Mouse (Mus musculus) forebrain, embryonic 14.5 days (tissue): Measurements from ENCODE around the gene Pbx3. TPM values are rescaled to one million over a fixed set of nuclear protein-coding genes. Genes with fewer than 3 reads are reported as not detected.

ENCODE experiments used
- ATAC-seq: fragments of 200-750 bp; cut with Nextera tagmentation; 2 replicates; pipeline ENCODE4 v1.8.0; 2017; ENCODE audit warnings: mild to moderate bottlenecking, moderate library complexity
- DNase-seq: peaks from one replicate; pipeline ENCODE4 v3.0.0-alpha.2; 2015; ENCODE audit warnings: low spot score
- H3K27ac ChIP-seq: fragments of 300-500 bp; sonication (generic); 2 replicates; pipeline ENCODE4 v1.5.1; 2014; ENCODE audit warnings: low read depth, mild to moderate bottlenecking, control low read depth, low read length, moderate library complexity
- H3K27me3 ChIP-seq: fragments of 300-500 bp; sonication (generic); replicated peaks from 2 replicates; pipeline ENCODE4 v1.6.1; 2014; ENCODE audit warnings: low read length, control low read depth, mixed read lengths; ENCODE audit not compliant: control insufficient read depth, insufficient read depth
- H3K36me3 ChIP-seq: fragments of 300-500 bp; sonication (generic); 2 replicates; pipeline ENCODE4 v1.6.1; 2014; ENCODE audit warnings: low read length, control low read depth; ENCODE audit not compliant: control insufficient read depth, insufficient read depth
- H3K4me1 ChIP-seq: fragments of 300-500 bp; sonication (generic); 2 replicates; pipeline ENCODE4 v1.6.1; 2014; ENCODE audit warnings: antibody characterized with exemption, low read length, control low read depth; ENCODE audit not compliant: control insufficient read depth, insufficient read depth
- H3K4me2 ChIP-seq: fragments of 300-500 bp; sonication (generic); 2 replicates; pipeline ENCODE4 v1.6.1; 2014; ENCODE audit warnings: mild to moderate bottlenecking, control low read depth, low read length
- H3K4me3 ChIP-seq: fragments of 300-500 bp; sonication (generic); 2 replicates; pipeline ENCODE4 v1.5.1; 2014; ENCODE audit warnings: low read depth, low read length, control low read depth
- H3K9ac ChIP-seq: fragments of 300-500 bp; sonication (generic); 2 replicates; pipeline ENCODE4 v1.6.1; 2014; ENCODE audit warnings: mild to moderate bottlenecking, low read length, control low read depth, moderate library complexity
- H3K9me3 ChIP-seq: fragments of 300-500 bp; sonication (generic); replicated peaks from 2 replicates; pipeline ENCODE4 v1.6.1; 2016; ENCODE audit warnings: low read length, control low read depth, mixed read lengths; ENCODE audit not compliant: control insufficient read depth
- WGBS: fragments of 180-500 bp; shearing (Covaris S2); extraction: QIAGEN DNeasy Blood & Tissue Kit; methylation state at CpG from one replicate; pipeline ENCODE4 v1.1.7; 2014; 5-methylcytosine and 5-hydroxymethylcytosine counted together
- polyA plus RNA-seq: library from polyadenylated mRNA; unstranded; fragments of >200 nt; fragmentation: Nextera tagmentation; extraction: Ambion mirVana; gene quantifications from 2 replicates; pipeline ENCODE4 v1.2.1, GENCODE M21; 2014

Pbx3 gene
- polyA plus RNA-seq, 1 experiment from 2014 or later = 60.3 TPM

- Histone ChIP-seq H3K27me3 (no peaks in the 10 kb centered on the region), H3K36me3 (no peaks in the 10 kb centered on the region), H3K9me3 (no peaks in the 10 kb centered on the region), H3K4me1 (no peaks in the 10 kb centered on the region), H3K9ac (no peak overlapping the region), H3K4me2 (no peak overlapping the region), H3K27ac (no peak overlapping the region), H3K4me3 (no peak overlapping the region)
- WGBS = 91% methylated on average over 3 of the region's 3 CpGs
- DNase-seq = no peak
- no peak for ATAC-seq
Observed at GRCm38 (mm10) chr2:34157746-34158145, 215.2 kb downstream of the Pbx3 start.

GRCm38 (mm10) chr2:34154833-34155232, 218.1 kb downstream of the Pbx3 start:
- Histone ChIP-seq H3K4me2 (no peak overlapping the region), H3K4me3 (no peak overlapping the region), H3K27ac (no peak overlapping the region), H3K27me3 (no peaks in the 10 kb centered on the region), H3K4me1 (no peaks in the 10 kb centered on the region), H3K9ac (no peak overlapping the region), H3K9me3 (no peaks in the 10 kb centered on the region), H3K36me3 (no peaks in the 10 kb centered on the region)
- 55% methylated on average over 5 of the region's 5 CpGs for WGBS
- no peak for DNase-seq
- no peak for ATAC-seq

GRCm38 (mm10) chr2:34153336-34153735, 219.6 kb downstream of the Pbx3 start:
- WGBS = 74% methylated on average over 6 of the region's 6 CpGs
- Histone ChIP-seq H3K9ac (no peak overlapping the region), H3K4me2 (no peak overlapping the region), H3K27me3 (no peaks in the 10 kb centered on the region), H3K36me3 (no peaks in the 10 kb centered on the region), H3K9me3 (no peaks in the 10 kb centered on the region), H3K4me3 (no peak overlapping the region), H3K4me1 (no peaks in the 10 kb centered on the region), H3K27ac (no peak overlapping the region)
- ATAC-seq = no peak
- DNase-seq = no peak

GRCm38 (mm10) chr2:34150560-34150959, 222.4 kb downstream of the Pbx3 start:
- Histone ChIP-seq H3K4me1 (no peaks in the 10 kb centered on the region), H3K9me3 (no peaks in the 10 kb centered on the region), H3K27ac (no peak overlapping the region), H3K27me3 (no peaks in the 10 kb centered on the region), H3K9ac (no peak overlapping the region), H3K36me3 (no peaks in the 10 kb centered on the region), H3K4me2 (no peak overlapping the region), H3K4me3 (no peak overlapping the region)
- DNase-seq (no peak), ATAC-seq (no peak)
- 87% methylated on average over 4 of the region's 4 CpGs for WGBS

- H3K36me3 ChIP-seq = no peaks in the 10 kb centered on the region
- no peak overlapping the region for H3K27ac ChIP-seq
- H3K4me3 ChIP-seq = no peak overlapping the region
- no peaks in the 10 kb centered on the region for H3K4me1 ChIP-seq
- H3K9ac ChIP-seq = no peak overlapping the region
- H3K9me3 ChIP-seq = no peaks in the 10 kb centered on the region
- WGBS = 82% methylated on average over 7 of the region's 7 CpGs
- no peaks in the 10 kb centered on the region for H3K27me3 ChIP-seq
- H3K4me2 ChIP-seq = no peak overlapping the region
- ATAC-seq = no peak
- no peak for DNase-seq
Observed at GRCm38 (mm10) chr2:34148214-34148613, 224.7 kb downstream of the Pbx3 start.

GRCm38 (mm10) chr2:34147476-34147875, 225.5 kb downstream of the Pbx3 start:
- DNase-seq (no peak), ATAC-seq (no peak)
- WGBS = 91% methylated on average over 14 of the region's 14 CpGs
- no peaks in the 10 kb centered on the region for H3K9me3 ChIP-seq
- no peaks in the 10 kb centered on the region for H3K4me1 ChIP-seq
- H3K36me3 ChIP-seq = no peaks in the 10 kb centered on the region
- H3K9ac ChIP-seq = no peak overlapping the region
- no peak overlapping the region for H3K27ac ChIP-seq
- H3K4me2 ChIP-seq = no peak overlapping the region
- no peak overlapping the region for H3K4me3 ChIP-seq
- H3K27me3 ChIP-seq = no peaks in the 10 kb centered on the region

GRCm38 (mm10) chr2:34147036-34147435, 225.9 kb downstream of the Pbx3 start:
- no peak for ATAC-seq
- H3K27me3 ChIP-seq = no peaks in the 10 kb centered on the region
- H3K4me2 ChIP-seq = no peak overlapping the region
- no peaks in the 10 kb centered on the region for H3K36me3 ChIP-seq
- H3K4me1 ChIP-seq = no peaks in the 10 kb centered on the region
- H3K9ac ChIP-seq = no peak overlapping the region
- no peak overlapping the region for H3K4me3 ChIP-seq
- H3K9me3 ChIP-seq = no peaks in the 10 kb centered on the region
- WGBS = 87% methylated on average over 4 of the region's 4 CpGs
- DNase-seq = no peak
- no peak overlapping the region for H3K27ac ChIP-seq

- Histone ChIP-seq H3K27ac (no peak overlapping the region), H3K9ac (no peak overlapping the region), H3K4me1 (no peaks in the 10 kb centered on the region), H3K27me3 (0 out of 2 replicates have a peak, but pooled peaks cover under 1% of the 10 kb centered on the region), H3K36me3 (no peaks in the 10 kb centered on the region), H3K4me3 (no peak overlapping the region), H3K4me2 (no peak overlapping the region), H3K9me3 (no peaks in the 10 kb centered on the region)
- ATAC-seq (no peak), DNase-seq (no peak)
- WGBS = 79% methylated on average over 1 of the region's 1 CpGs
Observed at GRCm38 (mm10) chr2:34146431-34146830, 226.5 kb downstream of the Pbx3 start.

GRCm38 (mm10) chr2:34139470-34140158, 233.3 kb downstream of the Pbx3 start:
- no peaks in the 10 kb centered on the region for H3K9me3 ChIP-seq
- H3K4me1 ChIP-seq = no peaks in the 10 kb centered on the region
- H3K9ac ChIP-seq = no peak overlapping the region
- no peaks in the 10 kb centered on the region for H3K36me3 ChIP-seq
- no peak overlapping the region for H3K4me3 ChIP-seq
- no peak overlapping the region for H3K4me2 ChIP-seq
- DNase-seq = no peak
- 0 out of 2 replicates have a peak, but pooled peaks cover 3% of the 10 kb centered on the region for H3K27me3 ChIP-seq
- no peak overlapping the region for H3K27ac ChIP-seq
- ATAC-seq = no peak
- 89% methylated on average over 5 of the region's 5 CpGs for WGBS
